Mouse (Mus musculus): ENCODE data around the gene C4bp. TPM values are rescaled to one million over a fixed set of nuclear protein-coding genes. Genes with fewer than 3 reads are reported as not detected.
"Not testable (repeated sequence)": the region's sequence is repeated elsewhere in the genome, so short reads cannot be mapped to it uniquely, and the experiment has no call there.

Gene C4bp
- not detected in 2 replicates for polyA plus RNA-seq (2015; fragmentation: Nextera tagmentation; extraction: Ambion mirVana)

GRCm38 (mm10) chr1:130661454-130661853 is at the start of gene C4bp:
C4bp (minus strand) TSS chr1:130661632.
- Histone ChIP-seq H3K4me3 (no peak within 1 kb of the TSS), H3K36me3 (no peaks in the 10 kb centered on the region), H3K27ac (no peak within 1 kb of the TSS), H3K9ac (no peak within 1 kb of the TSS), H3K9me3 (no peaks in the 10 kb centered on the region), H3K27me3 (no peaks in the 10 kb centered on the region), H3K4me2 (no peak within 1 kb of the TSS), H3K4me1 (no peaks in the 10 kb centered on the region)
- 59% methylated on average over 3 of the region's 3 CpGs for WGBS
- no peak for ATAC-seq (ENCODE audit: insufficient number of reproducible peaks, insufficient read depth, low FRiP score, low TSS enrichment, low read depth)

GRCm38 (mm10) chr1:130710283-130711080 is 49.0 kb upstream of the C4bp start:
- Histone ChIP-seq H3K36me3 (peaks cover 37% of the 10 kb centered on the region), H3K9me3 (no peaks in the 10 kb centered on the region), H3K9ac (no peak overlapping the region), H3K27ac (no peak overlapping the region), H3K27me3 (no peaks in the 10 kb centered on the region), H3K4me1 (no peaks in the 10 kb centered on the region), H3K4me3 (no peak overlapping the region), H3K4me2 (no peak overlapping the region)
- WGBS: 92% methylated on average over 22 of the region's 22 CpGs
- no peak for ATAC-seq (ENCODE audit: insufficient number of reproducible peaks, insufficient read depth, low FRiP score, low TSS enrichment, low read depth)

GRCm38 (mm10) chr1:130703613-130704012 is 42.2 kb upstream of the C4bp start:
- Histone ChIP-seq H3K4me2 (no peak overlapping the region), H3K4me3 (no peak overlapping the region), H3K9ac (no peak overlapping the region), H3K9me3 (no peaks in the 10 kb centered on the region), H3K36me3 (peaks cover 82% of the 10 kb centered on the region), H3K27ac (no peak overlapping the region), H3K27me3 (no peaks in the 10 kb centered on the region), H3K4me1 (no peaks in the 10 kb centered on the region)
- no peak for ATAC-seq (ENCODE audit: insufficient number of reproducible peaks, insufficient read depth, low FRiP score, low TSS enrichment, low read depth)
- WGBS: 84% methylated on average over 2 of the region's 2 CpGs

- Histone ChIP-seq H3K4me3 (no peak overlapping the region), H3K36me3 (peaks cover 83% of the 10 kb centered on the region), H3K27ac (no peak overlapping the region), H3K27me3 (no peaks in the 10 kb centered on the region), H3K4me1 (no peaks in the 10 kb centered on the region), H3K9ac (no peak overlapping the region), H3K9me3 (no peaks in the 10 kb centered on the region), H3K4me2 (no peak overlapping the region)
- ATAC-seq (ENCODE audit: insufficient number of reproducible peaks, insufficient read depth, low FRiP score, low TSS enrichment, low read depth): no peak
- 95% methylated on average over 11 of the region's 11 CpGs for WGBS
Measured at GRCm38 (mm10) chr1:130701976-130702375, 40.5 kb upstream of the C4bp start.

- Histone ChIP-seq H3K4me3 (no peak overlapping the region), H3K36me3 (peaks cover 74% of the 10 kb centered on the region), H3K4me2 (no peak overlapping the region), H3K9ac (no peak overlapping the region), H3K4me1 (no peaks in the 10 kb centered on the region), H3K27ac (no peak overlapping the region), H3K27me3 (no peaks in the 10 kb centered on the region), H3K9me3 (no peaks in the 10 kb centered on the region)
- ATAC-seq (ENCODE audit: insufficient number of reproducible peaks, insufficient read depth, low FRiP score, low TSS enrichment, low read depth): no peak
- WGBS: 95% methylated on average over 10 of the region's 10 CpGs
Measured at GRCm38 (mm10) chr1:130699937-130700633, 38.7 kb upstream of the C4bp start.

GRCm38 (mm10) chr1:130698601-130699000 is 37.2 kb upstream of the C4bp start:
- H3K4me3 ChIP-seq: no peak overlapping the region
- H3K4me1 ChIP-seq: no peaks in the 10 kb centered on the region
- H3K27ac ChIP-seq: no peak overlapping the region
- no peak overlapping the region for H3K9ac ChIP-seq
- no peaks in the 10 kb centered on the region for H3K9me3 ChIP-seq
- WGBS: 86% methylated on average over 5 of the region's 5 CpGs
- no peaks in the 10 kb centered on the region for H3K27me3 ChIP-seq
- no peak for ATAC-seq (ENCODE audit: insufficient number of reproducible peaks, insufficient read depth, low FRiP score, low TSS enrichment, low read depth)
- no peak overlapping the region for H3K4me2 ChIP-seq
- H3K36me3 ChIP-seq: peaks cover 67% of the 10 kb centered on the region

GRCm38 (mm10) chr1:130683905-130684304 is 22.5 kb upstream of the C4bp start:
- no peak overlapping the region for H3K4me3 ChIP-seq
- no peak overlapping the region for H3K9ac ChIP-seq
- H3K27me3 ChIP-seq: no peaks in the 10 kb centered on the region
- H3K27ac ChIP-seq: no peak overlapping the region
- WGBS: 56% methylated on average over 1 of the region's 1 CpGs
- no peak overlapping the region for H3K4me2 ChIP-seq
- no peaks in the 10 kb centered on the region for H3K9me3 ChIP-seq
- no peaks in the 10 kb centered on the region for H3K36me3 ChIP-seq
- H3K4me1 ChIP-seq: no peaks in the 10 kb centered on the region
- no peak for ATAC-seq (ENCODE audit: insufficient number of reproducible peaks, insufficient read depth, low FRiP score, low TSS enrichment, low read depth)

GRCm38 (mm10) chr1:130681656-130682413 is 20.4 kb upstream of the C4bp start:
- 63% methylated on average over 6 of the region's 6 CpGs for WGBS
- Histone ChIP-seq H3K27ac (no peak overlapping the region), H3K4me3 (no peak overlapping the region), H3K9me3 (no peaks in the 10 kb centered on the region), H3K4me2 (no peak overlapping the region), H3K36me3 (no peaks in the 10 kb centered on the region), H3K27me3 (no peaks in the 10 kb centered on the region), H3K9ac (no peak overlapping the region), H3K4me1 (no peaks in the 10 kb centered on the region)
- no peak for ATAC-seq (ENCODE audit: insufficient number of reproducible peaks, insufficient read depth, low FRiP score, low TSS enrichment, low read depth)

GRCm38 (mm10) chr1:130681075-130681474 is 19.6 kb upstream of the C4bp start:
- Histone ChIP-seq H3K4me2 (no peak overlapping the region), H3K4me3 (no peak overlapping the region), H3K4me1 (no peaks in the 10 kb centered on the region), H3K27ac (no peak overlapping the region), H3K9ac (no peak overlapping the region), H3K27me3 (no peaks in the 10 kb centered on the region), H3K9me3 (no peaks in the 10 kb centered on the region), H3K36me3 (no peaks in the 10 kb centered on the region)
- ATAC-seq (ENCODE audit: insufficient number of reproducible peaks, insufficient read depth, low FRiP score, low TSS enrichment, low read depth): no peak
- WGBS: 81% methylated on average over 2 of the region's 2 CpGs

GRCm38 (mm10) chr1:130678551-130678950 is 17.1 kb upstream of the C4bp start:
- no peaks in the 10 kb centered on the region for H3K4me1 ChIP-seq
- no peaks in the 10 kb centered on the region for H3K9me3 ChIP-seq
- no peak overlapping the region for H3K4me2 ChIP-seq
- no peak overlapping the region for H3K9ac ChIP-seq
- H3K4me3 ChIP-seq: no peak overlapping the region
- no peak for ATAC-seq (ENCODE audit: insufficient number of reproducible peaks, insufficient read depth, low FRiP score, low TSS enrichment, low read depth)
- no peaks in the 10 kb centered on the region for H3K27me3 ChIP-seq
- 84% methylated on average over 2 of the region's 2 CpGs for WGBS
- H3K36me3 ChIP-seq: no peaks in the 10 kb centered on the region
- no peak overlapping the region for H3K27ac ChIP-seq

GRCm38 (mm10) chr1:130663576-130663975 is 2.1 kb upstream of the C4bp start:
- not testable (repeated sequence) for H3K9me3 ChIP-seq; H3K4me1 ChIP-seq; H3K36me3 ChIP-seq; ATAC-seq (ENCODE audit: insufficient number of reproducible peaks, insufficient read depth, low FRiP score, low TSS enrichment, low read depth); H3K4me3 ChIP-seq; H3K9ac ChIP-seq; H3K4me2 ChIP-seq; H3K27me3 ChIP-seq; H3K27ac ChIP-seq
- 90% methylated on average over 5 of the region's 5 CpGs for WGBS
